Mouse (Mus musculus) liver, embryonic 13.5 days (tissue): ENCODE results near the gene Hist1h2bj. TPM values are rescaled to one million over a fixed set of nuclear protein-coding genes. Genes with fewer than 3 reads are reported as not detected.
A peak's percentile ranks its signal among the peaks of the same experiment; 100 is the strongest.

ENCODE experiments used
- ATAC-seq: fragments of 200-750 bp; cut with Nextera tagmentation; 2 replicates; pipeline ENCODE4 v1.8.0; 2017; ENCODE audit warnings: low read depth, mild to moderate bottlenecking, moderate number of reproducible peaks, moderate library complexity
- DNase-seq: peaks from one replicate; pipeline ENCODE4 v3.0.0; 2022
- H3K27ac ChIP-seq: fragments of 300-500 bp; sonication (generic); 2 replicates; pipeline ENCODE4 v1.5.1; 2015; ENCODE audit warnings: moderate library complexity, mild to moderate bottlenecking, inconsistent platforms
- H3K27me3 ChIP-seq: fragments of 300-500 bp; sonication (generic); 2 replicates; pipeline ENCODE4 v1.6.1; 2015; ENCODE audit warnings: mild to moderate bottlenecking, inconsistent platforms
- H3K36me3 ChIP-seq: fragments of 300-500 bp; sonication (generic); 2 replicates; pipeline ENCODE4 v1.6.1; 2015; ENCODE audit warnings: mild to moderate bottlenecking, inconsistent platforms
- H3K4me1 ChIP-seq: fragments of 300-500 bp; sonication (generic); replicated peaks from 2 replicates; pipeline ENCODE4 v1.6.1; 2015; ENCODE audit warnings: inconsistent platforms
- H3K4me2 ChIP-seq: fragments of 300-500 bp; sonication (generic); 2 replicates; pipeline ENCODE4 v1.6.1; 2015; ENCODE audit warnings: inconsistent platforms, mild to moderate bottlenecking, moderate library complexity
- H3K4me3 ChIP-seq: fragments of 300-500 bp; sonication (generic); replicated peaks from 2 replicates; pipeline ENCODE4 v1.5.1; 2015; ENCODE audit warnings: mild to moderate bottlenecking, inconsistent platforms
- H3K9ac ChIP-seq: fragments of 300-500 bp; sonication (generic); 2 replicates; pipeline ENCODE4 v1.6.1; 2015; ENCODE audit warnings: mild to moderate bottlenecking, inconsistent platforms
- H3K9me3 ChIP-seq: fragments of 300-500 bp; sonication (generic); replicated peaks from 2 replicates; pipeline ENCODE4 v1.6.1; 2016; ENCODE audit warnings: inconsistent platforms
- WGBS: fragments of 180-500 bp; shearing (Covaris S2); methylation state at CpG from one replicate; pipeline ENCODE4 v1.1.7; 2015; ENCODE audit not compliant: insufficient replicate concordance; 5-methylcytosine and 5-hydroxymethylcytosine counted together
- polyA plus RNA-seq: library from polyadenylated mRNA; unstranded; fragments of >200 nt; fragmentation: Nextera tagmentation; extraction: Ambion mirVana; gene quantifications from 2 replicates; pipeline ENCODE4 v1.2.1, GENCODE M21; 2015

Hist1h2bj gene
- polyA plus RNA-seq, 1 experiment from 2014 or later: 16.7 TPM

GRCm38 (mm10) chr13:22001346-22001745 is 41.7 kb upstream of the Hist1h2bj start:
- no peak for ATAC-seq

GRCm38 (mm10) chr13:22001823-22002222 is 41.2 kb upstream of the Hist1h2bj start:
- peaks cover 100% of the 10 kb centered on the region for H3K27me3 ChIP-seq
- peaks cover 37% of the 10 kb centered on the region for H3K4me1 ChIP-seq
- H3K4me2 ChIP-seq: peak overlapping the region; percentile 33; the same call in 1 of the 2 replicates
- H3K9ac ChIP-seq: no peak overlapping the region
- DNase-seq (no peak), ATAC-seq (no peak)
- 4% methylated on average over 5 of the region's 5 CpGs for WGBS
- 0 out of 2 replicates have a peak overlapping the region, but pooled peaks have one; percentile 47 for H3K27ac ChIP-seq
- no peak overlapping the region for H3K4me3 ChIP-seq
- no peaks in the 10 kb centered on the region for H3K36me3 ChIP-seq
- no peaks in the 10 kb centered on the region for H3K9me3 ChIP-seq

More at GRCm38 (mm10) chr13:22001346-22001745, 41.7 kb upstream of the Hist1h2bj start:
- H3K9me3 ChIP-seq: no peaks in the 10 kb centered on the region
- H3K4me1 ChIP-seq: peaks cover 34% of the 10 kb centered on the region
- no peaks in the 10 kb centered on the region for H3K36me3 ChIP-seq
- peaks cover 100% of the 10 kb centered on the region for H3K27me3 ChIP-seq
- no peak overlapping the region for H3K4me3 ChIP-seq
- H3K9ac ChIP-seq: no peak overlapping the region
- 33% methylated on average over 2 of the region's 2 CpGs for WGBS
- 0 out of 2 replicates have a peak overlapping the region, but pooled peaks have one; percentile 47 for H3K27ac ChIP-seq
- no peak for DNase-seq
- H3K4me2 ChIP-seq: peak overlapping the region; percentile 33; the same call in 1 of the 2 replicates

GRCm38 (mm10) chr13:22005605-22006333 is 37.2 kb upstream of the Hist1h2bj start:
- Histone ChIP-seq H3K9me3 (no peaks in the 10 kb centered on the region), H3K4me1 (peaks cover 36% of the 10 kb centered on the region), H3K4me3 (peak overlapping the region; percentile 65), H3K9ac (peak overlapping the region; percentile 59), H3K36me3 (no peaks in the 10 kb centered on the region), H3K27ac (no peak overlapping the region), H3K4me2 (peak overlapping the region; percentile 90), H3K27me3 (peaks cover 100% of the 10 kb centered on the region)
- ATAC-seq (peak; percentile 77), DNase-seq (no peak)
- under 1% methylated on average over 45 of the region's 45 CpGs for WGBS

- peaks cover 32% of the 10 kb centered on the region for H3K4me1 ChIP-seq
- H3K27ac ChIP-seq: no peak overlapping the region
- peaks cover 97% of the 10 kb centered on the region for H3K27me3 ChIP-seq
- peak overlapping the region; percentile 65 for H3K4me3 ChIP-seq
- peak; percentile 85 for ATAC-seq
- DNase-seq: no peak
- H3K4me2 ChIP-seq: peak overlapping the region; percentile 90
- H3K9me3 ChIP-seq: no peaks in the 10 kb centered on the region
- H3K36me3 ChIP-seq: no peaks in the 10 kb centered on the region
- under 1% methylated on average over 38 of the region's 38 CpGs for WGBS
- H3K9ac ChIP-seq: peak overlapping the region; percentile 59
Observed at GRCm38 (mm10) chr13:22006334-22007120, 36.5 kb upstream of the Hist1h2bj start.

DNA sequence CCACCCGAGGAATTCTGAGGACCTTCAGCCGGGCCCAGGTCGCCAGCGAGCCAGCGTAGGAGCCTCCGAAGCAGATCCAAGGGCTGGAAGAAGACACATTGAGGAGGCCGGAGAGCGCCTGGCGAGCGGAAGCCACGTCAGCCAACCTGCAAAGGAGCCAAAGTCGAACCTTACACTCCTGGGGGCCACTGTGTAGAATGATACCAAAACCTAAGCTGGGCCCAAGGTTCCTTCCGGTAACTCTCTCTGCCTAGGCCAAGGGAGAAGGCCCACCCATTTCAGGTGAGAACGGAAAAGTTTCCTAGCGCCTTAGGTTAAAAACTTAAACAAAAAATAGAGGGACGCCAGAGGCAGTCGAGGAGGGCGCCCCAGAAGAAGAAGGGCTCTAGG is 35.9 kb upstream of the Hist1h2bj start:
- 7% methylated on average over 18 of the region's 18 CpGs for WGBS
- H3K4me1 ChIP-seq: peaks cover 26% of the 10 kb centered on the region
- DNase-seq (no peak), ATAC-seq (no peak)
- peaks cover 95% of the 10 kb centered on the region for H3K27me3 ChIP-seq
- peak overlapping the region; percentile 90 for H3K4me2 ChIP-seq
- no peaks in the 10 kb centered on the region for H3K36me3 ChIP-seq
- H3K9ac ChIP-seq: 0 out of 2 replicates have a peak overlapping the region, but pooled peaks have one; percentile 59
- no peak overlapping the region for H3K27ac ChIP-seq
- peak overlapping the region; percentile 65 for H3K4me3 ChIP-seq
- no peaks in the 10 kb centered on the region for H3K9me3 ChIP-seq

DNA sequence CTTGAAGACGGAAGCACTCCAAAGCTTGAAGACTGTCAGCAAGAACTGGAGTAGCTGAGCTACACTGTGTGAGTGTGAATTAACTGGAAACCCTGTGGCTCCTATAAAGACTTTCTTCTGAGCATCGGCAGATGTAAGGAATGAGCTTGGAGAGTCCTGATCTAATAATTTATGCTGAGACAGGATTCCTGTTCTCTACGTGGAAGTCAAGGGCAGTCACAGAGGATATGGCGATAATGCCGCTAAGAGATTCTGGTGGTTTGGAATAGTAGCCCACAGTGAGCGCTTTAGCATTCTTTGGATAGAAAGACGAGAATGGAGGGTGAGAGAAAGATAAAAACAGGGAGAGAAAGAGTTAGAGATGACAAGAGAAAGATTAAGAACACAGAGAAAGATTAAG is 35.1 kb upstream of the Hist1h2bj start:
- 59% methylated on average over 7 of the region's 7 CpGs for WGBS
- H3K4me1 ChIP-seq: peaks cover 24% of the 10 kb centered on the region
- H3K4me3 ChIP-seq: no peak overlapping the region
- H3K9ac ChIP-seq: no peak overlapping the region
- no peak for ATAC-seq
- H3K27ac ChIP-seq: no peak overlapping the region
- H3K36me3 ChIP-seq: no peaks in the 10 kb centered on the region
- no peaks in the 10 kb centered on the region for H3K9me3 ChIP-seq
- peaks cover 95% of the 10 kb centered on the region for H3K27me3 ChIP-seq
- H3K4me2 ChIP-seq: no peak overlapping the region
- DNase-seq: no peak

DNA sequence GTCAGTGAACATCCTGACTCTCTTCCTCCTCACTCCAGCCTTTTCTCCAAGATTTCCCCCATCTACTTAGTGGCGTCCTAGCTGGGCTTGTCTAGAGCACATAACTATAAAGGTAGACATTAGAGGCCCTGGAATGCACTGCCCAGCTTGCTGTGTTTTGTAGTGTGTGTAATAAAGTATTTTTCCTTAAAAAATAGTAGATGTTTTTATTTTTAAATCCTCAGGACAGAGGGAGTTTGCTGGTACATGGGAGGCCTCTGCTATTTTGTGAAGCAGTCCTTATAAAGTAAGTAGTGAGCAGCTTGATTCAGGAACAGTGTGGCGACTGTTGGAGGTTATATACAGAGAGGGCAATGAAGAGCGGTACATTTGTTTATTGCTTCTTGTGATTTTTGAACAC is 34.3 kb upstream of the Hist1h2bj start:
- H3K27me3 ChIP-seq: peaks cover 93% of the 10 kb centered on the region

DNA sequence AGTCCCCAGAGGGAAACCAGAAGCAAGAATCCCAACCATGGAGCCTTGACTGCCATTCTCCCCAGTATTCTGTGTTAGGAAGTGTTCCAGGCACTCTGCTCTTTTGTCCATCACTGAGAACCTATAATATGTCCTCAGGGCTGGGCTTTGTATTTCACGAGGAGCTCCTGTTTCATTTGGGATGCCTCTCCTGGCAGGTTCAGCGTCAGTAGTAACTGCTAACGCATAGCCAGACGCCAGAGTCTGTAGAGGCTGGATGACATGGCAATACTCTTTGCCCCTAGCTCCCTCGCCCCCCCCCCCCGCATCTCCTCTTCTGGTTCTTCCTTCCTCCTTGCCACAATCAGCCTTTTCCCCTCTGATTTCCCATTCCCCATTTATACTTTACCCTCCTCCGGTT is 33.4 kb upstream of the Hist1h2bj start, which contains the start of gene Prss16:
Gene Prss16, minus strand, starts transcription at position 101 of the 400 bp plus-strand sequence.
- peaks cover 93% of the 10 kb centered on the region for H3K27me3 ChIP-seq
- ATAC-seq (no peak), DNase-seq (no peak)
- no peaks in the 10 kb centered on the region for H3K36me3 ChIP-seq
- 22% methylated on average over 6 of the region's 7 CpGs for WGBS
- no peak within 1 kb of the TSS for H3K9ac ChIP-seq
- H3K4me2 ChIP-seq: no peak within 1 kb of the TSS
- peaks cover 35% of the 10 kb centered on the region for H3K4me1 ChIP-seq
- H3K27ac ChIP-seq: no peak within 1 kb of the TSS
- no peak within 1 kb of the TSS for H3K4me3 ChIP-seq
- no peaks in the 10 kb centered on the region for H3K9me3 ChIP-seq

More for the DNA sequence above, 34.3 kb upstream of the Hist1h2bj start:
- 63% methylated on average over 3 of the region's 3 CpGs for whole genome bisulfite sequencing
- H3K4me2 ChIP-seq: no peak overlapping the region
- no peak overlapping the region for H3K9ac ChIP-seq
- H3K4me3 ChIP-seq: no peak overlapping the region
- H3K27ac ChIP-seq: no peak overlapping the region
- ATAC-seq (no peak), DNase-seq (no peak)
- no peaks in the 10 kb centered on the region for H3K9me3 ChIP-seq
- H3K4me1 ChIP-seq: peaks cover 26% of the 10 kb centered on the region
- H3K36me3 ChIP-seq: no peaks in the 10 kb centered on the region

- H3K27ac ChIP-seq: no peak overlapping the region
- H3K4me2 ChIP-seq: peak overlapping the region; percentile 60
- no peak overlapping the region for H3K9ac ChIP-seq
- H3K4me1 ChIP-seq: peaks cover 27% of the 10 kb centered on the region
- peaks cover 61% of the 10 kb centered on the region for H3K27me3 ChIP-seq
- no peaks in the 10 kb centered on the region for H3K36me3 ChIP-seq
- DNase-seq (no peak), ATAC-seq (no peak)
- no peaks in the 10 kb centered on the region for H3K9me3 ChIP-seq
- H3K4me3 ChIP-seq: peak overlapping the region; percentile 22
- WGBS: 17% methylated on average over 13 of the region's 13 CpGs
Observed at GRCm38 (mm10) chr13:22013716-22014115, 29.3 kb upstream of the Hist1h2bj start.

GRCm38 (mm10) chr13:22014411-22014845 is 28.6 kb upstream of the Hist1h2bj start:
- ATAC-seq (no peak), DNase-seq (no peak)
- Histone ChIP-seq H3K4me3 (peak overlapping the region; percentile 39), H3K27ac (no peak overlapping the region), H3K36me3 (no peaks in the 10 kb centered on the region), H3K27me3 (peaks cover 54% of the 10 kb centered on the region), H3K9ac (peak overlapping the region; percentile 26; the same call in 1 of the 2 replicates), H3K4me1 (peaks cover 28% of the 10 kb centered on the region), H3K9me3 (no peaks in the 10 kb centered on the region), H3K4me2 (peak overlapping the region; percentile 60)
- WGBS: 8% methylated on average over 17 of the region's 17 CpGs
